Mouse (Mus musculus) brain, embryonic 14.5 days (tissue): ENCODE data around the gene Gpank1.

Source experiments
- CTCF ChIP-seq: fragments of 200-500 bp; IDR thresholded peaks from 2 replicates; pipeline ENCODE4 v1.5.1; 2012; ENCODE audit warnings: inconsistent platforms, mild to moderate bottlenecking, moderate library complexity, borderline replicate concordance; ENCODE audit not compliant: insufficient read depth, insufficient read length; ENCODE audit errors: extremely low read depth
- POLR2A ChIP-seq: fragments of 200-500 bp; IDR thresholded peaks from 2 replicates; pipeline ENCODE4 v1.6.1; 2012; ENCODE audit warnings: mild to moderate bottlenecking, inconsistent platforms, borderline replicate concordance; ENCODE audit not compliant: poor library complexity, insufficient read depth, insufficient read length, severe bottlenecking; ENCODE audit errors: extremely low read depth

- no peak for TF ChIP-seq POLR2A
- TF ChIP-seq CTCF, result no peak
Measured at GRCm38 (mm10) chr17:35111774-35112173, 9.5 kb upstream of the Gpank1 start.
